Mouse (Mus musculus) forebrain, embryonic 13.5 days (tissue): ENCODE results near the gene Zmynd10. TPM values are rescaled to one million over a fixed set of nuclear protein-coding genes. Genes with fewer than 3 reads are reported as not detected.

Experiments used
- ATAC-seq: fragments of 200-750 bp; cut with Nextera tagmentation; 2 replicates; pipeline ENCODE4 v1.8.0; 2017
- H3K27ac ChIP-seq: fragments of 300-500 bp; sonication (generic); 2 replicates; pipeline ENCODE4 v1.5.1; 2015; ENCODE audit warnings: inconsistent platforms, mild to moderate bottlenecking, moderate library complexity
- H3K27me3 ChIP-seq: fragments of 300-500 bp; sonication (generic); 2 replicates; pipeline ENCODE4 v1.6.1; 2015; ENCODE audit warnings: mild to moderate bottlenecking, inconsistent platforms
- H3K36me3 ChIP-seq: fragments of 300-500 bp; sonication (generic); 2 replicates; pipeline ENCODE4 v1.6.1; 2015; ENCODE audit warnings: mild to moderate bottlenecking, inconsistent platforms; ENCODE audit not compliant: poor library complexity, severe bottlenecking
- H3K4me1 ChIP-seq: fragments of 300-500 bp; sonication (generic); 2 replicates; pipeline ENCODE4 v1.6.1; 2015; ENCODE audit warnings: inconsistent platforms
- H3K4me2 ChIP-seq: fragments of 300-500 bp; sonication (generic); 2 replicates; pipeline ENCODE4 v1.6.1; 2015; ENCODE audit warnings: inconsistent platforms, mild to moderate bottlenecking, moderate library complexity
- H3K4me3 ChIP-seq: fragments of 300-500 bp; sonication (generic); 2 replicates; pipeline ENCODE4 v1.5.1; 2015; ENCODE audit warnings: mild to moderate bottlenecking, inconsistent platforms
- H3K9ac ChIP-seq: fragments of 300-500 bp; sonication (generic); 2 replicates; pipeline ENCODE4 v1.6.1; 2015; ENCODE audit warnings: mild to moderate bottlenecking, inconsistent platforms
- H3K9me3 ChIP-seq: fragments of 300-500 bp; sonication (generic); replicated peaks from 2 replicates; pipeline ENCODE4 v1.6.1; 2016; ENCODE audit warnings: inconsistent platforms
- WGBS: fragments of 180-500 bp; shearing (Covaris S2); methylation state at CpG from one replicate; pipeline ENCODE4 v1.1.7; 2015; 5-methylcytosine and 5-hydroxymethylcytosine counted together
- polyA plus RNA-seq: library from polyadenylated mRNA; unstranded; fragments of >200 nt; fragmentation: Nextera tagmentation; extraction: Ambion mirVana; gene quantifications from 2 replicates; pipeline ENCODE4 v1.2.1, GENCODE M21; 2015

The Zmynd10 gene
- polyA plus RNA-seq, 1 experiment from 2014 or later, result 2.0 TPM

DNA sequence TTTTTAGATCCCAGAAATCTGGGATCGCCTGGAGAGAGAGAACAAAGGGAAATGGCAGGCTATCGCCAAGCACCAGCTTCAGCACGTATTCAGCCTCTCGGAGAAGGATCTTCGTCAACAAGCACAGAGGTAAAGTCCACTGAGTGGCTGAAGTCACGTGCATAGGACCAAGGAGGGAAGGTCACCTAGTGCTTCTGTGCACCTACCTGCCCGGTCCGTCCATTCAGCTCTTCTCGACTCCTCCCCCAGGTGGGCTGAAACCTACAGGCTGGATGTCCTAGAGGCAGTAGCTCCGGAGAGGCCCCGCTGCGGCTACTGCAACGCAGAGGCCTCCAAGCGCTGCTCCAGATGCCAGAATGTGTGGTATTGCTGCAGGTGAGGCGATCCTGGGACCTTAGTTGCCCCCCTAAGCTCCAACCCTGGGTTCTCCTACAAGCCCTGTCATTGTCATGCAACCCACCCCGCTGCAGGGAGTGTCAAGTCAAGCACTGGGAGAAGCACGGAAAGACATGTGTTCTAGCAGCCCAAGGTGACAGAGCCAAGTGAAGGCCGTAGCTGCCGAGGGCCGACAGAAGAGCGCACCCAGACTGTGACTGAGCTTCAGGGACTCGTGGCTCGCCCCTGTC lies 3.5 kb downstream of the Zmynd10 start:
- WGBS, result 27% methylated on average over 23 of the region's 23 CpGs
- Histone ChIP-seq H3K9ac (peak overlapping the region; percentile 65; the same call in 1 of the 2 replicates), H3K27me3 (peaks cover 54% of the 10 kb centered on the region), H3K9me3 (no peaks in the 10 kb centered on the region), H3K36me3 (no peaks in the 10 kb centered on the region), H3K27ac (no peak overlapping the region), H3K4me1 (peaks cover 64% of the 10 kb centered on the region), H3K4me3 (no peak overlapping the region), H3K4me2 (peak overlapping the region; percentile 74)
- no peak for ATAC-seq

DNA sequence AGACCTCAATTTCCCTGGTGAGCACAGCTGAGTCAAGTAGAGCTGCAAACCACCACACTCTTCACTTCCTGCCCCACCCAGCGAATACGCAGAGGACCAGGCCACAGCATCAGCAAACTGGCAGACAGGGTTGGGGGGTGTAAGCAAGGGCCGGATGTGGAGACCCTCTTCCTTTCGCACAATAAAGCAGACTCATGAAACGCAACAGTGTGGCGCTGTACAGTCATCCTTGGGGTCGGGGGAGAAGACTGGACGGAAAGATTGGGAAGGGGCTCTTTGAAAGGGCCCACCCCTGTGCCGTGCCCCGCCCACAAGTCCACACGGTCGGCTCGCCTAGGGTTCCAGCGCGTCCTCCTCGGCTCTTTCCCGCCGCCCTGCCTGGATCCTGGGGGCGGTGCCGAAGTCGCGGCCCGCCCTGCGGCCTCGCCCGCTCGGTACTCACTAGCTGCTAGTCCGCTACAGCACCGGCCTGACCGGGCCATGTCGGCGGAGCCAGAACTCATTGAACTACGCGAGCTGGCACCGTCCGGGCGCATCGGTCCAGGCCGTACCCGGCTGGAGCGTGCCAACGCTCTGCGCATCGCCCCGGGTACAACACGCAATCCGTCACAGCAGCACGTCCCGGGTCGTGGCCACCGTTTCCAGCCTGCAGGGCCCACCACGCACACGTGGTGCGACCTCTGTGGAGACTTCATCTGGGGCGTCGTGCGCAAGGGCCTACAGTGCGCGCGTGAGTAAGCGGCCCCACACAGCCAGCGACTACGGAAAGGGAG lies 4.2 kb downstream of the Zmynd10 start, which contains the start of gene Rassf1:
Gene Rassf1, plus strand, starts transcription at position 439 of the 773 bp plus-strand sequence.
- Histone ChIP-seq H3K4me2 (peak within 1 kb of the TSS; percentile 74), H3K4me1 (peaks cover 64% of the 10 kb centered on the region), H3K4me3 (peak within 1 kb of the TSS; percentile 40), H3K27me3 (peaks cover 54% of the 10 kb centered on the region), H3K9ac (peak within 1 kb of the TSS; percentile 65), H3K9me3 (no peaks in the 10 kb centered on the region), H3K36me3 (no peaks in the 10 kb centered on the region), H3K27ac (no peak within 1 kb of the TSS)
- under 1% methylated on average over 63 of the region's 63 CpGs for WGBS
- ATAC-seq, result peak; percentile 4; the same call in 1 of the 2 replicates

DNA sequence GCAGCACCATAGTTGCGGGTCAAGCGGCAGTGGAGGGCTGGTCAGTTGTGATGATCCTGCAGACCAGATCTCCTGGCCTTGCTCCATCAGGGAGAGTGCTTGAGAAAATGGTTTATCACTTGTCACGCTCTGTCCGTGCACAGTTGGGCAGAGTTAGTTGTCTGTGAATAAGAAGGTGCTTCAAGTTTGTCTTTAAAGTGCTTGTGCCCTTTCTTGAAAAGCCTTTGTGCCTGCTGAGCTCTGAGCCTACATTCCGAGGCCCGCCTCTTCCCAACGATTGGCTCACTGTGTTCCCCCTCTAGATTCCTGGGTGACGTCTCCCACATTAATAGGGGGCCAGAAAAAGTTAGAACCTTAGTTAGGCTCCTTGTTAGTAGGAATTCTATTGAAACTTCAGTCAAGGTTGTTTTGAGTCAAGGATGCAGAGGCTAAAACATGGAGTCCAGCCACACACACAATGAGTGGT lies 4.8 kb downstream of the Zmynd10 start:
- 4% methylated on average over 8 of the region's 8 CpGs for WGBS
- H3K27ac ChIP-seq, result no peak overlapping the region
- peak overlapping the region; percentile 40 for H3K4me3 ChIP-seq
- no peak for ATAC-seq
- peaks cover 54% of the 10 kb centered on the region for H3K27me3 ChIP-seq
- H3K36me3 ChIP-seq, result peaks cover under 1% of the 10 kb centered on the region; the same call in 1 of the 2 replicates
- H3K4me2 ChIP-seq, result peak overlapping the region; percentile 74
- H3K9me3 ChIP-seq, result no peaks in the 10 kb centered on the region
- peak overlapping the region; percentile 65 for H3K9ac ChIP-seq
- peaks cover 63% of the 10 kb centered on the region for H3K4me1 ChIP-seq

DNA sequence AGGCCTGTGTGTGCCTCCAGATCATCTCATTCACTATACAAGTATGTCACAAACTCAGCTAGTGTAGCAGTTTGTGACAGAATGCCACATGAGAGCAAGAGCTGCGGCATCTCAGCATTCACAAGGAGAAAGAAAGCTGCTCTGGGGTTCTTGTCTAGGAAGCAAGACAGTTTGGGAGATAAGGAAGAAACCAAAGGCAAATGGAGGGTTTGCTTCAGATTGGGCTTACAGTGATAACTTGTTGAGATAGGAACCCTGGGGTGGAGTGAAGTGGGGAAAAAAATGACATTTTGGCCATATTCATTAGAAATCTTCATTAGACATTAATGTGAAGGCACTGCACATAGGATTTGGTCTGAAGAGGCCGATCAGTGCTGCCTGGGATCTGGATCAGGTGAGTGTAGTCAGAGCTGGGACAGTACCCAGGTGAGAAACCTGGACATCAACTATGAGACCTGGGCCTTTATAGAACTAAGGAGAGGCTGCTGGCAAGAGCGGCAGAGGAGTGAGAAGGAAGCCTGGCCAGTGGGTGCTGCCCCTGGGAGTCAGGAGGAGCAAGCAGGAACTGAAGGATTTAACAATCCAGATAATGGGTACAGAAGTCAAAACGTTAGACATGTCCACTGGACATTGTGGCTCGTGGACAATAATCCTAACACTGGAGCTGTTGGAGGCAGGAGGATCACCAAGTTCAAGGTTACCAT lies 5.7 kb downstream of the Zmynd10 start:
- 0 out of 2 replicates have a peak overlapping the region, but pooled peaks have one; percentile 74 for H3K4me3 ChIP-seq

DNA sequence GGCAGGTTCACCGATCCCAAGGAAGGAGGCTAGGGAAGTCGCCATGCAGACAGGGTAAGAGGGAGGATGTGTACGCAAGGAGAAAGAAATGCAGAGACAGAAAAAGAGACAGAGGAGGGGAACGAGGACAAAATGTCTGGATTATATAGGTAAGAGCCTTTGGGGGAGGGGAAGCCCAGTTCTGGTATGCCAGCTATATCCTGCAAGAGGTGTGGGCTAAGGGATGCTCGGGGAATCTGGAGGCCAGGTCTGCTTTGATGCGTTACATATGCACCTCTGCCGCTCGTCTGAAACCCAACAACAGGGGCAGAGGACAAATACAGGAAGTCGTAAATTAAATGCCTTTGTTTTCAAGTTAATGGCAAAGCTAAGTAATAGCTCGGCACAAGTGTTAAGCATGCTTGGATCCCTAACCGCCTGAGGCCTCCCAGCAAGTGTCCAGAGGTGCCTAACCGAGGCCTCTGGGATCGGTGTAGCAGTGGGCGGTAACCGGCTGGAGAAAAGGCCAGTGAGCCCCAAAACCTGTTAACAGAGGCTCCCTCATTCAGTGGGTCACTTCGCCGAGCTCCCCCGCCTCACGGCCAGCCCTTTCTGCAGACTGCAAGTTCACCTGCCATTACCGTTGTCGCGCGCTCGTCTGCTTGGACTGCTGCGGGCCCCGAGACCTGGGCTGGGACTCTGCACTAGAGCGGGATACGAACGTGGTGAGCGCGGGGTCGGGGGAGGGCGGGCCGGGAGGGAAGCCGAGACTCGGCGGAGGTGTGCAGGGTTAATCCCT lies 6.6 kb downstream of the Zmynd10 start:
- WGBS, result 4% methylated on average over 36 of the region's 37 CpGs
- peaks cover 54% of the 10 kb centered on the region for H3K4me1 ChIP-seq
- peak overlapping the region; percentile 75 for H3K4me2 ChIP-seq
- peak overlapping the region; percentile 83 for H3K27ac ChIP-seq
- peaks cover 44% of the 10 kb centered on the region for H3K27me3 ChIP-seq
- H3K9me3 ChIP-seq, result no peaks in the 10 kb centered on the region
- H3K9ac ChIP-seq, result peak overlapping the region; percentile 90
- peak; percentile 77 for ATAC-seq
- peaks cover 19% of the 10 kb centered on the region for H3K36me3 ChIP-seq
- H3K4me3 ChIP-seq, result peak overlapping the region; percentile 74

More for the DNA sequence above, 5.7 kb downstream of the Zmynd10 start:
- Histone ChIP-seq H3K9ac (no peak overlapping the region; the same call in 1 of the 2 replicates), H3K27me3 (peaks cover 52% of the 10 kb centered on the region), H3K36me3 (peaks cover 10% of the 10 kb centered on the region), H3K9me3 (no peaks in the 10 kb centered on the region), H3K4me2 (peak overlapping the region; percentile 75), H3K27ac (no peak overlapping the region), H3K4me1 (peaks cover 54% of the 10 kb centered on the region)
- 82% methylated on average over 5 of the region's 5 CpGs for WGBS
- no peak for ATAC-seq

DNA sequence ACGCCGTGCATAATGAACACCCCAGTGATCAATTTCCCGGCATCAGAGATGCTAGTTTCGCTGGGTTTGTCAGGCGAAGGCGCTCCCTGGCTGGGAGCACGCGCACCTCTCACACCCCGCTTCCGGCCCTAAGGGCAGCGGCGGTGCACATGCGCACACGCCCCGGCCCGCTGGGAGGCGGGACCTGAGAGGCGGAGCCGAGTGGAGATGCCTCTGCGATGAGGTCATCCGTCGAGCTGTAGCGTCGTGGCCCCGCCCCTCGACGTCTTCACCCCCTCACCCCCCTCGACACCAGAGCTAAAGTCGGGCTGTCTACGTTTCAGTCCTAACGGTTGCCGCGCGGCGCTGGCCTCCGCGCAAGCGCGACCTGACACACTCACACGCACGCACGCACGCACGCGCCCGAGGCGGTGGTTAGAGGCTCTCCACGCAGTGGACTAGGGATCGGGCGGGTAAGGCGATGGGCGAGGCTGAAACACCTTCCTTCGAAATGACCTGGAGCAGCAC lies 7.3 kb downstream of the Zmynd10 start:
- 0% methylated on average over 53 of the region's 53 CpGs for WGBS
- Histone ChIP-seq H3K27me3 (peaks cover 38% of the 10 kb centered on the region), H3K27ac (peak overlapping the region; percentile 83), H3K4me3 (peak overlapping the region; percentile 74), H3K36me3 (peaks cover 25% of the 10 kb centered on the region), H3K4me1 (peaks cover 54% of the 10 kb centered on the region), H3K9me3 (no peaks in the 10 kb centered on the region), H3K4me2 (peak overlapping the region; percentile 75), H3K9ac (peak overlapping the region; percentile 90)
- peak; percentile 94 for ATAC-seq

DNA sequence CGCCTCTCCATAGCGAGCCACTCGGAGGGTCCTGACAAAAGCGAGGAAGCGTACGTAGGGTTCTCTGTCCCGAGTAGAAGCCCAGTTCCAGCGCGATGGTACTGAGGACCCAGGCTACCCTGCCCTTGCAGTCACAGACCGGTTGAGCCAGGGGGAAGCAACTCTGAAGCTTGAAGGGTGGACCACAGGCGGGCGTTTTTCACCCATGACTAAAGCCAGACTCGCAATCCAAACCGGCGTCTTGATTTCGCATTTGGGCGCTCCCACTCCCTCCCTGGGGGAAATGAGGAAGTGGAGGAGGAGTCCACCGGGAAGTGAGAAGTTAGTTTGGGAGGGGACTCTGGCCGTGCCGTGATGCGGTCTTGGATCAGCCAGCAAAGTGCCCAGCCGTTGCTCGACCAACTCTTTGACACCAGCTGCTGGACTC lies 7.9 kb downstream of the Zmynd10 start:
- under 1% methylated on average over 23 of the region's 23 CpGs for WGBS
- peak; percentile 34; the same call in 1 of the 2 replicates for ATAC-seq

DNA sequence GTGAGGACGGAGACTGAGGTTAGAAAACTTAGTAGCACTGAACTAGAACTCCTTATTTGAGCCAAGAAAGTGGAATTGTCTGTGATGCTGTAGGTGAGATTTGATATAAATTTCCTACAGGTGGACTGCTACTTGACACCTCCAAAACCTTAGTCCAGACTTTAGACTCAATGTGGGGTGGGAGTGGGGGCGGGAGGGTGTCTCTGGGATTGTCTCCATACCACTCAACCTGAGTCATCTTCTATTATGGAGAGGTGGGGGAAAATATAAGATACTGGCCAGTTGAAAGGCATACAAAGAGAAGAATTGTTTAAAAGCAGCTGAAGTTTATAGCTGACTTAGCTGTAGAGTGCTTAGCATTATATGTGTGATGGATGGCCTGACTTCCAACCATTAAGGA lies 8.6 kb downstream of the Zmynd10 start:
- WGBS, result 48% methylated on average over 2 of the region's 2 CpGs
- Histone ChIP-seq H3K9me3 (no peaks in the 10 kb centered on the region), H3K4me2 (peak overlapping the region; percentile 75), H3K4me1 (peaks cover 52% of the 10 kb centered on the region), H3K36me3 (peaks cover 38% of the 10 kb centered on the region), H3K4me3 (peak overlapping the region; percentile 74), H3K9ac (peak overlapping the region; percentile 90), H3K27me3 (peaks cover 25% of the 10 kb centered on the region), H3K27ac (no peak overlapping the region)
- no peak for ATAC-seq

More for the DNA sequence above, 7.9 kb downstream of the Zmynd10 start:
- H3K27ac ChIP-seq, result peak overlapping the region; percentile 83
- H3K4me3 ChIP-seq, result peak overlapping the region; percentile 74
- H3K4me1 ChIP-seq, result peaks cover 54% of the 10 kb centered on the region
- H3K9me3 ChIP-seq, result no peaks in the 10 kb centered on the region
- peaks cover 31% of the 10 kb centered on the region for H3K27me3 ChIP-seq
- H3K9ac ChIP-seq, result peak overlapping the region; percentile 90
- H3K4me2 ChIP-seq, result peak overlapping the region; percentile 75
- peaks cover 32% of the 10 kb centered on the region for H3K36me3 ChIP-seq

DNA sequence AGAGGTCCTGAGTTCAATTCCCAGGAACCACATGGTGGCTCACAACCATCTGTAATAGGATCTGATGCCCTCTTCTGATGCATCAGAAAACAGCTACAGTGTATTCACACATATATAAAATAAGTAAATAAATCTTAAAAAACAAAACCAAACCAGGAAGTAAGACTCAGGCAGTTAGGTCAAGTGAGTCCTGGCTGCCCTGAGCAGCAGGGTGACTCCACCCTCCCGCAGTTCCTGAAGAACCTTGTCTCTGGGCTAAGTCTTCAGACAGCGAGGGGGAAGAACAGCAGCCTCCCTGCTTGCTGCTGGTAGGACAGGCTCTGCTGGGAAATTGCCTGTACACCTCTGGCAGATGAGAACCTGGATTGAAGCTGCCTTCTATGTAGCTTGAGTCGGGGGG lies 9.2 kb downstream of the Zmynd10 start:
- peaks cover 46% of the 10 kb centered on the region for H3K4me1 ChIP-seq
- H3K27ac ChIP-seq, result no peak overlapping the region
- peak overlapping the region; percentile 75 for H3K4me2 ChIP-seq
- H3K4me3 ChIP-seq, result peak overlapping the region; percentile 74
- H3K9me3 ChIP-seq, result no peaks in the 10 kb centered on the region
- no peak for ATAC-seq
- peaks cover 45% of the 10 kb centered on the region for H3K36me3 ChIP-seq
- H3K9ac ChIP-seq, result peak overlapping the region; percentile 26; the same call in 1 of the 2 replicates
- peaks cover 18% of the 10 kb centered on the region for H3K27me3 ChIP-seq
- WGBS, result 82% methylated on average over 3 of the region's 3 CpGs

DNA sequence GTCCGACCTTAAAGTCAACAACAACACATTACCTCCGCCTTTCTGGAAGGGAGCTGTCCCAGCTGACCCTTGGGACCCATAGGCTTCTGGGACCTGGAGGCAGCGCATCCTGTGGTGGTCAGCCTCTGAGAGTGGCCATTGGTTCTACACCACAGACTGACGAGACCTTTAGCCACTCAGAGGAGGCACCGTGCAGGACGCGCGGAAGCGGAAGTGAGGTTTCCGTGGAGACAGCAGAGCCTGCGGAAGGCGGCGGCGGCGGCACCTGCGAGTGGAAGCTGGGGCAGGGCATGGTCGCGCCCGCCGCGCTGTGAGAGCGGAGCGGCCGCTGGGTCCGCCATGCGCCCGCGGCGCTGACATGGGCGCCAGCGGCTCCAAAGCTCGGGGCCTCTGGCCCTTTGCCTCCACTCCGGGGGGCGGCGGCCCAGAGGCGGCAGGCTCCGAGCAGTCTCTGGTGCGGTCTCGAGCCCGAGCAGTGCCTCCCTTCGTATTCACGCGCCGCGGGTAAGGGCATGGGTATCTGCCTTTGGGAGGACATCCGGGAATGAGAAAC lies 16.0 kb downstream of the Zmynd10 start, which contains the start of gene Tusc2:
Gene Tusc2, plus strand, starts transcription at position 227 of the 553 bp plus-strand sequence.
- H3K4me3 ChIP-seq, result peak within 1 kb of the TSS; percentile 95
- peak; percentile 97 for ATAC-seq
- peak within 1 kb of the TSS; percentile 95 for H3K9ac ChIP-seq
- peaks cover 62% of the 10 kb centered on the region for H3K36me3 ChIP-seq
- peak within 1 kb of the TSS; percentile 90 for H3K4me2 ChIP-seq
- H3K27ac ChIP-seq, result peak within 1 kb of the TSS; percentile 51; the same call in 1 of the 2 replicates
- H3K27me3 ChIP-seq, result no peaks in the 10 kb centered on the region
- WGBS, result under 1% methylated on average over 38 of the region's 46 CpGs
- H3K4me1 ChIP-seq, result peaks cover 40% of the 10 kb centered on the region
- no peaks in the 10 kb centered on the region for H3K9me3 ChIP-seq
